Mouse (Mus musculus) kidney, adult 18-20 months (tissue): ENCODE measurements around the gene Aoc1.

Source experiments
- DNase-seq: peaks from one replicate; pipeline ENCODE4 v3.0.0; 2021

Gene Aoc1

GRCm38 (mm10) chr6:48872596-48872995 is at the start of gene Aoc1:
TSS of gene Aoc1 (plus strand) at chr6:48872896.
- no peak for DNase-seq

- DNase-seq: peak; percentile 54
These were observed 47.7 kb upstream of the Aoc1 start for GRCm38 (mm10) chr6:48825016-48825415.

GRCm38 (mm10) chr6:48828976-48829375 is 43.7 kb upstream of the Aoc1 start:
- DNase-seq: no peak

GRCm38 (mm10) chr6:48829651-48830050 is 43.0 kb upstream of the Aoc1 start:
- no peak for DNase-seq

- DNase-seq: no peak
These were observed 42.5 kb upstream of the Aoc1 start for GRCm38 (mm10) chr6:48830241-48830640.

- DNase-seq: no peak
These were observed 41.6 kb upstream of the Aoc1 start for GRCm38 (mm10) chr6:48831141-48831540.

- DNase-seq: no peak
These were observed 40.3 kb upstream of the Aoc1 start for GRCm38 (mm10) chr6:48832426-48832825.

GRCm38 (mm10) chr6:48833515-48833914 is 39.2 kb upstream of the Aoc1 start:
- peak; percentile 1 for DNase-seq

- DNase-seq: peak; percentile 2
These were observed 37.5 kb upstream of the Aoc1 start for GRCm38 (mm10) chr6:48835241-48835640.

GRCm38 (mm10) chr6:48836146-48836545 is 36.5 kb upstream of the Aoc1 start:
- peak; percentile 2 for DNase-seq

GRCm38 (mm10) chr6:48837516-48837915 is 35.2 kb upstream of the Aoc1 start:
- DNase-seq: peak; percentile 1

- peak; percentile 4 for DNase-seq
These were observed 34.2 kb upstream of the Aoc1 start for GRCm38 (mm10) chr6:48838321-48839080.

- DNase-seq: no peak
These were observed 32.2 kb upstream of the Aoc1 start, which contains the start of gene Tmem176a for GRCm38 (mm10) chr6:48840371-48840969. TSS of gene Tmem176a (plus strand) at chr6:48840919.

- DNase-seq: peak; percentile 99
These were observed 31.6 kb upstream of the Aoc1 start, which contains the start of gene Tmem176b for GRCm38 (mm10) chr6:48840973-48841625. TSS of gene Tmem176b (minus strand) at chr6:48841496.

GRCm38 (mm10) chr6:48842111-48842842 is 30.4 kb upstream of the Aoc1 start:
- peak; percentile 80 for DNase-seq

- no peak for DNase-seq
These were observed 27.6 kb upstream of the Aoc1 start for GRCm38 (mm10) chr6:48845086-48845485.

GRCm38 (mm10) chr6:48851820-48852491 is 20.7 kb upstream of the Aoc1 start:
- DNase-seq: peak; percentile 69

GRCm38 (mm10) chr6:48854155-48854554 is 18.5 kb upstream of the Aoc1 start:
- no peak for DNase-seq

- DNase-seq: no peak
These were observed 14.9 kb upstream of the Aoc1 start for GRCm38 (mm10) chr6:48857613-48858302.

- DNase-seq: peak; percentile 85
These were observed 12.4 kb upstream of the Aoc1 start for GRCm38 (mm10) chr6:48860130-48860815.

GRCm38 (mm10) chr6:48860851-48861250 is 11.8 kb upstream of the Aoc1 start:
- no peak for DNase-seq
